Mouse (Mus musculus): ENCODE results near the gene Clcnka.

Clcnka gene

GRCm38 (mm10) chr4:141398545-141398944, at the start of gene Clcnka:
TSS of gene Clcnka (minus strand) at chr4:141398724.
- DNase-seq (ENCODE audit: low spot score in 2 of 2) = no peak

- no peak for DNase-seq (ENCODE audit: low spot score in 2 of 2)
Observed at GRCm38 (mm10) chr4:141446211-141446610, 47.7 kb upstream of the Clcnka start.

DNA sequence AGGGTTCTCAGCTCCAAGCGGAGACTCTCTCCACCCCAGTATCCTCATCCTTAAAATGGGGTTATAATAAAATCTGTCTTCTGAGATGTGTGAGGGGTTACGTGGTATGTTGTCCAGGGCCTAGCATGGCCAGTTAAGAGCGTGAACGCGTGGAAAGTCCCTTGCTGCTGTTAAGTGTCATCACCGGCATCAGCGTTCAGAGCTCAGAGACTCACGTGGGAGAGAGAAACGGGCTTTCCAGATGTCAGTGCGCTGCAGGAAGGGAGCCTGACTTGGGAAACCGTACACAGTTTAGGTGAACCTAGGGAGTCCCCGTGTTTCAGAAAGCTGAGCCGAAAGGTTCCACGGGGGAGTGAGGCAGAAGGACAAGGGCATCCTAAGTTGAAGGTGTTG, 46.8 kb upstream of the Clcnka start:
- no peak for DNase-seq (ENCODE audit: low spot score in 2 of 2)

DNA sequence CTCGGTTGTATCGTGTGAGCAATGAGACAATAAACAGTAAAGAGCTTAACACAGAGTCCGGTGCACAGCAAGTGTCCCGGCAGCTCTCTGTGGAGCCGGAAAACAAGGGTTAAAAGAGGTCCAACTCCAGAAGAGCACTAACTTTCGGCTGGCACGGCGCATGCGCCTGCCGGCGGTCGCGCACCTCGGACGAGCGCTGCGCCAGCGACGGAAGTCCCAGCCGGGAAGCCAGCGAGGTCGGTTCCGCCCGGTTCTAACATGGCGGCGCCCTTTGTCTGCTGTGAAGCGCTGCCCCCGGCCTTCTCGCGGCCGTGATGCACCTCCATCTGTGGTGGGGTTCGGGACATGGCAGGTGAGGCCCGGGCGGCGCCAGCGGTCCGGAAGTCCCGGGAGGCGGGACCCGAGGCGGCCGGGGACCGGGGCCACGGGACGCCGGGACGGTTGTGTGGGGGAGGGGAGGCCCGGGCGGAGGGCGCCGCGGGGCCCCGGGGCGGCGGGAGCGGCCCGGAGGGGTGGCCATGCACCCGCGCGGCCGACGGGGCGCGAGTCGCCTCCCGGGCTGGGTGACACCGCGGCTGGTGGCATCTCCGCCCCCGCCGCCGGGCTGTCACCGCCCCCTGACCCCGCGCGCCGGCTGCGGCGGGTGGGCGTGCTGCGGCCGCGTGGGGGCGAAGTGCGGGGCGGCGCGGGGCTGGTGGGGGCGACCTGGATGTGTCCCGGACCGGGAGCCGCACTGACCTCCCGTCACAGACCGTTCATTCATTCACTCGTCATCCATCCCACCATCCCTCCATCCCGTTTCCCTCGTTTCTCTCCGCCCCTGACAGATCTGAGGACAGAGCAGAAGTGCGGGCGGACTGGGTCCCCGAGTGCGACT, 46.2 kb upstream of the Clcnka start, which contains the start of gene Zbtb17:
Zbtb17 (plus strand) TSS at position 204 of the 877 bp plus-strand sequence.
- DNase-seq (ENCODE audit: low spot score in 2 of 2) = peak; percentile 84 to 90

GRCm38 (mm10) chr4:141443641-141444429, 45.3 kb upstream of the Clcnka start:
- DNase-seq (ENCODE audit: low spot score in 2 of 2) = no peak

DNA sequence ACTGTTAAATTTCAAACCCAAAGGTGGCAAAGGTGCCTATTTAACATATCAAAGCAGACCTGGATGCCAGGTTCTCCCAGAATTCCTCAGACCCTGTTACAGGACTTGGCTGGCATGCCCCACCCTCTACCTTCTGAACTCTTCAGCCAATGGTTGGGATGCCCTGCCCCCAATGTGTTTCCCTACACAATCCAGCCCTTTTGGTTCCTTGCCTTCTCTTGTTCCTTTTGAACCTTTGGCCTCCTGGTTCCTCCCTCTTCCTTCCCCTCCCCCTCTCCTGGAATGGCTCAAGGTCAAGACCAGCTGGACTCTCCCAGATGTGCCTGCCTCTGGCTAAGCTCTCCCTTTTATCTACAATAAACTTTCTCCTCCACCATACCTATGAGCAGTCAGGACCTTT, 42.4 kb upstream of the Clcnka start:
- DNase-seq (ENCODE audit: low spot score in 2 of 2) = no peak

DNA sequence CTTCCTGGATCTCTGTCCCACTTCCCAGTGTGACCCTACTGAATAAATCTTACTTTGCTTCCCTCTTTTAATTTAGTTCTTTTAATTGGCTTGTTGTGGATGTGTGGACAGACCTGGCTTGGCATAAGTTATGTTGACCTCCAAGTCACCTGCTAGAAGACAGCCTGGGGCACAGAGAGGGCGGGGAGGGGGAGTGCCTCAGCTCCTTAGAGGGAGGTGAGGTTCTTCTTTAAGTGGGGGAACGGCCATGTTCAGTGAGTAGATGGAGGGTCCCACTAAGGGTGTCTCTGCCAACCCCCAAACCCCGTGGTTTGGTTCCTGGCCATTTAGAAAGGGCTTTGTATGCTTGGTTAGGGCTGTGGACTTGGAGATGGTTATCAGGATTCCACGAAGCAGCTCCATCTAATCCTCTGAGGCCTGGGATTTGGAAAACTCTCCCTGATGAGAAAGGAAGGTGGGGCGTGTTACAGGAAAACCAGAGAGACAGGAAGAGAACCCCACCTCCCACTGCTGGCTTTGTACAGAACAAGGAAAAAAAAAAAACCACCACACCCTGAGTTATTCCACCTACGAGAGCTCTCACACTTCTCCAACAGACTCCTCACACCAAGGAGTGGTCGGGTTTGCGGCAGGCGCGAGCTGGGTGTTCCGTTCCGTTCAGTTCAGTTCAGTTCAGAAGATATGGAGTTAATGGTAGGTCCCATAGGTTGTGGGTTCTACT, 40.7 kb upstream of the Clcnka start:
- no peak for DNase-seq (ENCODE audit: low spot score in 2 of 2)

DNA sequence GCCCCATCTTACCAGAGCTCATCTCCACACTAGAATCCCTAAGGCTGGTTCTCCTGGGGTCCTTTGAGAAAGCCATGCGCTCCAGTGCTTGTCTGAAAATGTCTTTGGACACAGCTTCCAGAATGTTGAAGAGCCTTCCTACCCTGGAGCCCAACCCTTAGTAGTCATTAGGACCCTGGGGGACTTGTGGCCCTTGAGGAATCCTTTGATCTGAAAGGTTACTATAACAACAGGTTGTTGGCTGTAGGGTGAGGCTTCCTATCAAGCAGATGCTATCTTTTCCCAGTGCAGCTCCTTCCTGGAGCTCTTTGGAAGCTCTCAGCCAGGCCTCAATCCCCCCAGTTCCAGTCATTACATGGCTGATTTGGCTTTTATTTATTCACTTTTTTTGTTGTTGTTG, 37.5 kb upstream of the Clcnka start, which contains the start of gene Srarp:
Srarp (minus strand) TSS at position 132 of the 400 bp plus-strand sequence.
- DNase-seq (ENCODE audit: low spot score in 2 of 2) = no peak

- DNase-seq (ENCODE audit: low spot score in 2 of 2) = no peak
Observed at GRCm38 (mm10) chr4:141433191-141433590, 34.7 kb upstream of the Clcnka start.

DNA sequence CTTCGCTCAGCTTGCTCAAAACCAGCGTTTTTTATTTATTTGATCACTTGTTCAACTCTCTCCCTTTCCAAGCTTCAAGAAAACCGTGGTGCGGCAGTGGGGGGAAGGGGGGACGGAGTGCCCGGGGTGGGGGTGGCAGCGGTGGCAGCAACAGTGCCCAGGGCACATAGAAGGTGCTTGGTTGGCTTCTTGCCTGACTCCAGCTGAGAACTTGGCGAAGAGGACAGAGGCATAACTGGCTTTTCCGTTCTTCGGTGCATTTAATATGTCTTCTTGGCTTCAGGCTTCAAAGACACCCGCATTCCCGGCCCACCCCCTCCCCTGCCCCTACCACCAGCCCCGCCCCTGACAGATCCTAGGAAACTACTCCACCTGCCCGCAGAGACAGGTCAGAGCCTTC, 34.1 kb upstream of the Clcnka start:
- DNase-seq (ENCODE audit: low spot score in 2 of 2) = no peak

DNA sequence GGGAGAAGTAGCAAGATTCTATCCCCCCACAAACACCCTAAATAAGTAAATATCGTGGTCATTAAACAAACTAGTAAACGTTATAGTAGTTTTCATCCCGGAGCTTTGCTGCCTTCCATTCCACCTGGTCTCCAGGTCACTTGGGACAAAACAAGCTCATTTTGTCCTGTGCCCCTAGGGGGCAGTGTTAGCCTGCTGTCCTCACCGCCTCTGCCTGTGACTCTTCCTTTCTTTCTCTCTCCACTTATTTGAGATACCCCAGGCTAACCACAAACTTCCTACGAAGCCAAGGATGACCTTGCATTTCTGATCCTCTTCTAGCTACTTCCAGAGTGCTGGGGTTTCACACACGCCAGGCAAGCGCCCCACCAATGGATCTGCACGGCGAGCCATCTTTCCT, 32.5 kb upstream of the Clcnka start:
- DNase-seq (ENCODE audit: low spot score in 2 of 2) = peak; percentile 68 to 74

GRCm38 (mm10) chr4:141429847-141430246, 31.3 kb upstream of the Clcnka start:
- DNase-seq (ENCODE audit: low spot score in 2 of 2) = no peak

GRCm38 (mm10) chr4:141429381-141429780, 30.9 kb upstream of the Clcnka start:
- DNase-seq (ENCODE audit: low spot score in 2 of 2) = no peak

GRCm38 (mm10) chr4:141427921-141428320, 29.4 kb upstream of the Clcnka start:
- DNase-seq (ENCODE audit: low spot score in 2 of 2) = no peak

DNA sequence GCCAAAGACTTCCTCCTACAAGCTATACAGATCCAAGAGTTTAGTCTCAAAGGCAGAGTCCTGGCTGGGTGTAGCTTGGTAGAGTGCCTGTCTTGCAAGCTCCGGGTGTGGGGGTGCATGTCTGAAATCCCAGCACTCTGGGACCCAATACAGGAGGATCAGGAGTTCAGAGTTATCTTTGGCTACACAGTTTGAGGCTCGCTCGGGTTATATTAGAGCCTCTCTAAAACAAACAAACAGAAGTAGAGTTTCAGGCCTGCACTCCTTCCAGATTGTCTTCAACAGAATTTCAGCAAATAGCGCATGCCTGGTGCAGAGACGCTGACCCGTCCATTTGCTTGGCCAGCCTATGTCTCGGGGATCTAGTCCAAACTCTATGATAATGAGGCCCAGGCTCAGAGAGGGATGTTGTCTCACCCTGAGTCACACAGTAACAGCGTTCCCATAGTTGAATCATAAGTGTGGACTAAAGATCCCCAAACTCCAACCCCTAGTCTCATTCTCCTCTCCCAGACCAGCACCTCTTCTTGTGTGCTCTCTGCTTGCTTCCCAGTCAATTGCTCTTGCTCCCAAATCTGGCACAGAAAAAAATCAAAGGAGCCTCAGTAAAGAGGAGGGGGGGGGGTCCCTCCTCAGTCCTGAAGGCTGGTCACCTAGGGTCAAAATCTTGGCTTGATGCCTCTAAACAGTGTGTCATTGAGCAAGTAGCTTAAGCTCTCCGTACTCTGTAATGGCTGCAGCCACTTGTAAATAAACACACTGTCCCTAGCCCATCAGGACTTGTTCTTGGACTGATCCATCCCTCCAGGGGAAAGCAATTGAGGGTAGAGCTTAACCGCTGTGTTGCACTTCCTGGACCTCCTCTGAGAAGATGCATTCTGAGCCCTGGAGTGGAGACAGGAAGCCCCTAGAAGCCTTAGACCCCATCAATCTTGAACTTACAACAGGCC, 28.5 kb upstream of the Clcnka start:
- no peak for DNase-seq (ENCODE audit: low spot score in 2 of 2)

GRCm38 (mm10) chr4:141425484-141426479, 27.3 kb upstream of the Clcnka start:
- no peak for DNase-seq (ENCODE audit: low spot score in 2 of 2)

GRCm38 (mm10) chr4:141423691-141424431, 25.3 kb upstream of the Clcnka start:
- DNase-seq (ENCODE audit: low spot score in 2 of 2) = no peak

DNA sequence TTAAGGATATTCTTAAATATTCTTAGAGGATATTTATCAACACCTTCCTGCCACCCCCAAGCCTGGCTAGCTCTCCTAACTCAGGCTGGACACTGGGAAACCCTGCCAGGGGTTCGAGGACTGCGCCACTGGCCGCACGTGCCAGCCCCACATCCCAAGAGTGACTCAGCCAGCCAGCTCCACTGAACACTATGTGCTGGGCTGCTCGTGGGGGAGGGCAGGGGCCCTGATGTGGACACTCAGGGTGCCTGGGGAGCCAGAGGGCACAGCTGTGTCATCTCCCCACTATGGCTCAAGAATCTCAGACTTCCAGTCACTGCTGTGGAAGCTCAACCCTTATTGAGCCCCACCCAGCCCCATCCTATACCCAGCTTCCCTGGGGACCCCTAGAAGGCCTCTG, 24.8 kb upstream of the Clcnka start:
- DNase-seq (ENCODE audit: low spot score in 2 of 2) = no peak

DNA sequence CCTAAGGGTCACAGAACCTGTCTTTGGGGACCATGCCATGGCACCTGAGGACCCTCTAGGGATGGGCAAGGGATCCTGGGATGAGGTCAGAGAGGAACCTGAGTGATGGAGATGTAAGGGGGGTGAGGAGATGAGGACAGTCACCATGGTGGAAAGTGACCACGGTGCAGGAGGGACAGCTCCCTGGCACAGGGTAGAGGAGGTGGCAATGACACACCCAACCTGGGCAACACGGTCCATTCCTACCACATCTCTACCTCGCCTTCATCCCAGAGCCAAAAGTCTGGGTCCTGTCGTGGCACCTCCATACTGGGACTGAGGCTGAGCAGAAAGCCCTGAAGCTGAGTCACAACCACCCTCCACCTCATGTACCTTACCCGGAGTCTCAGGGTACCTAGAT, 24.3 kb upstream of the Clcnka start:
- no peak for DNase-seq (ENCODE audit: low spot score in 2 of 2)

All from urinary bladder, postnatal 36 days (tissue).